Mouse (Mus musculus): ENCODE measurements around the gene Zfp969. TPM values are rescaled to one million over a fixed set of nuclear protein-coding genes. Genes with fewer than 3 reads are reported as not detected.

Gene Zfp969
- total RNA-seq (2023) = 1 to 10 TPM in 1 of 2 experiments, not detected in 1; 3.8 TPM

DNA sequence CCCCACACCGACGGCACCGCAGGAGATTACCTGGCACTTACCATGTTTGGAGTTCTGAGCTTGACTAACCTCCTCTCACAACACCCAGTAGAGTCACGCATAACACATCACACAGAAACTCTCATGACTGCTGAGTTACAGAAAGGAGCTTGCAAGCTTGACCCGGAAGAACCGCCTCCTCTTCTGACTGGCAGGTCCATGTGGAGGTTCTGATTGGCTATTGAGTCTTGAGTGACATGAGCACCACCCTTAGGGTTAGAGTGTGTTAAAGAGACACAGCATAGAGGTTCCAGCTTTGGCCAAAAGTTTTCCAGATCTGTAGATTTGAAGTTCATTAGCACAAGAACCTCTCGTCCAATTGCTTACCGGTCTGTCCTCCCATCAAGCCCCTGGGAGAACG is at the start of gene Zfp969:
Gene Zfp969, minus strand, starts transcription at position 101 of the 400 bp plus-strand sequence.

GRCm38 (mm10) chr2:175741237-175741636 is 37.8 kb upstream of the Zfp969 start, which contains the start of gene Gm2007:
Gm2007 (plus strand) TSS chr2:175741537.

GRCm38 (mm10) chr2:175643678-175644077 is 59.8 kb downstream of the Zfp969 start, which contains the start of gene Gm11007:
Gm11007 (plus strand) TSS chr2:175643978.

Other genes starting within 250 kb of the Zfp969 start
- under 1 TPM; 0.60 to 0.94 TPM for gene Zfp965, start 233.7 kb downstream of the Zfp969 start, total RNA-seq (2023)
- gene Gm11007, start 59.7 kb downstream of the Zfp969 start, total RNA-seq (2023) = not detected
- not detected for gene Gm2007, start 37.9 kb upstream of the Zfp969 start, total RNA-seq (2023)
- 1 to 10 TPM in 1 of 2 experiments, not detected in 1; 2.2 TPM for gene Gm14288, start 97.4 kb upstream of the Zfp969 start, total RNA-seq (2023)
- gene Gm6710, start 165.6 kb upstream of the Zfp969 start, total RNA-seq (2023) = 1 to 10 TPM; 4.8 to 7.6 TPM
- gene Zfp966, start 227.5 kb upstream of the Zfp969 start, total RNA-seq (2023) = 1 to 10 TPM; 1.1 to 1.7 TPM